In the genomic region with DNA sequence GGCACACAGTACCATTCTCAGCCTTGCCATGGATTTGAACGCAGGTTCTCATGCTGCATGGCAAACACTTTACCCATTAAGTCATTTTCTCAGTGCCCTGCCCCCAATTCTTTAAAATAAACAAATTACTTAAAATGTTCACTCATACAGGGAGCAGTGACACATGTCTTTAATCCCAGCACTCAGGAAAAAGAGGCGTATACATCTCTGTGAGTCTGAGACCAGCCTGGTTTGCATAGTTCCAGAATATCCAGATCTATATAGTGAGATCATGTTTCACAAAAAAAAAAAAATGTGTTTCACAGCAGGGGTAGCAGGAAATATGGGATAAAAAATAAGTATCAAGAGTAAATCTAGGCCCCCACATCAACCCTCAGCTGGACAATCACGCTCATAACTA, we compare ENCODE assay signal across 29 mouse cellular contexts.
"Had no signal": no experiment of that assay in that cellular context is flagged by ENCODE, and none has a peak within 500 bp of the region (broad histone marks: within the 10 kb centered on the region; RNA-seq: fewer than 3 reads in every experiment).

No protein-coding gene starts in this region.

- H3K9ac ChIP-seq: embryonic facial prominence, embryonic 13.5 days; embryonic facial prominence, embryonic 15.5 days; forebrain, embryonic 12.5 days; forebrain, embryonic 13.5 days; forebrain, embryonic 15.5 days; forebrain, postnatal 0 days had no signal

- H3K27ac ChIP-seq: embryonic facial prominence, embryonic 13.5 days; embryonic facial prominence, embryonic 15.5 days; forebrain, embryonic 10.5 days; forebrain, embryonic 12.5 days; forebrain, embryonic 13.5 days; forebrain, embryonic 15.5 days; gastrocnemius, adult 2 months; heart, adult 2 months; heart, embryonic 10.5 days had no signal

- DNase-seq: cerebellum, adult 18-20 months; cerebellum, adult 2 months; cerebellum, adult 8-10 months; cerebellum, adult 9-10 months; cerebellum, adult 9-11 months; cerebellum, postnatal 10 days; cerebellum, postnatal 14 days; cerebellum, postnatal 25 days; cerebellum, postnatal 36 days; embryo, embryonic 11 days; forebrain, postnatal 0 days; gastrocnemius, adult 2 months; gastrocnemius, postnatal 10 days; gastrocnemius, postnatal 14 days; gastrocnemius, postnatal 25 days; gastrocnemius, postnatal 36 days; heart, adult 11 months; heart, adult 18-20 months; heart, adult 2 months had no signal

- ATAC-seq: forebrain, embryonic 13.5 days; forebrain, embryonic 14.5 days; forebrain, embryonic 15.5 days; forebrain, embryonic 16.5 days; forebrain, postnatal 0 days had no signal

- H3K27me3 ChIP-seq: embryonic facial prominence, embryonic 13.5 days; embryonic facial prominence, embryonic 15.5 days; forebrain, embryonic 12.5 days; forebrain, embryonic 13.5 days; forebrain, embryonic 15.5 days had no signal

- H3K36me3 ChIP-seq: embryonic facial prominence, embryonic 13.5 days; embryonic facial prominence, embryonic 15.5 days; forebrain, embryonic 10.5 days; forebrain, embryonic 12.5 days; forebrain, embryonic 15.5 days; heart, embryonic 10.5 days had no signal

- H3K4me1 ChIP-seq: forebrain, embryonic 12.5 days; heart, embryonic 10.5 days had no signal

- H3K9me3 ChIP-seq: embryonic facial prominence, embryonic 13.5 days; embryonic facial prominence, embryonic 15.5 days; forebrain, embryonic 10.5 days; forebrain, embryonic 12.5 days; forebrain, embryonic 13.5 days; forebrain, embryonic 15.5 days; heart, embryonic 10.5 days had no signal

- H3K4me3 ChIP-seq: embryonic facial prominence, embryonic 13.5 days; embryonic facial prominence, embryonic 15.5 days; erythroblast, embryonic 14.5 days; forebrain, embryonic 10.5 days; forebrain, embryonic 12.5 days; forebrain, embryonic 13.5 days; forebrain, embryonic 15.5 days; gastrocnemius, adult 2 months; heart, adult 2 months; heart, embryonic 10.5 days had no signal

- H3K4me2 ChIP-seq: embryonic facial prominence, embryonic 13.5 days; embryonic facial prominence, embryonic 15.5 days; forebrain, embryonic 12.5 days; forebrain, embryonic 13.5 days; forebrain, embryonic 15.5 days had no signal
